In the genomic region with DNA sequence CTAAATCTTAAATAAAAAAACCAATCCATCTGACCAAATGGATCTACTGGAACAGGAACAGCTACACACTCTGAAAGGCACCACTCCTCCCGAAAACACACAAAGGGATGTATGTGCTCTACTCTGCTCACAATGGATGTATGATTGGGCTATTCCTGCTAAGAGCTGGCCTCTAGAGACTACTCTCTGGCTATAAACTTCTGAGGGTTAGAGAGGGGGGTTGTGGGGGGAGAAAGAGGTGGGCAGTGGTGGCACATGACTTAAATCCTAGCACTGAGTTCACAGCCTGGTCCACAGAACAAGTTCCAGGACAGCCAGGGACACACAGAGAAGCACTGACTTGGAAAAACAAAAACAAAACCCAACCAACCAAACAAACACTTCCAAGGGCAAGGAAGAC, we compare ENCODE assay signal across 10 mouse cellular contexts. TPM values are rescaled to one million over a fixed set of nuclear protein-coding genes. Genes with fewer than 3 reads are reported as not detected.
DNase-seq lines count a peak whose midpoint lies in the region; ATAC-seq and TF ChIP-seq lines count a peak whose summit lies in the region.
"Had no signal": no experiment of that assay in that cellular context is flagged by ENCODE, and none has a peak within 500 bp of the region (broad histone marks: within the 10 kb centered on the region; RNA-seq: fewer than 3 reads in every experiment).

No protein-coding gene starts in this region.

- H3K4me2 ChIP-seq in heart, postnatal 0 days (ENCODE audit: low read depth, low read length) = peak overlapping the region; percentile 79
- H3K4me2 ChIP-seq in liver, embryonic 13.5 days = peak overlapping the region; percentile 97

- peaks cover 47% of the 10 kb centered on the region for H3K36me3 ChIP-seq in heart, embryonic 10.5 days
- peaks cover 48% of the 10 kb centered on the region for H3K36me3 ChIP-seq in C2C12 (ENCODE audit: control insufficient read depth, insufficient read depth)
- H3K36me3 ChIP-seq in heart, postnatal 0 days (replicated peaks; ENCODE audit: control insufficient read depth, insufficient read depth, low read length) = peaks cover 40% of the 10 kb centered on the region
- H3K36me3 ChIP-seq in liver, embryonic 13.5 days = peaks cover 19% of the 10 kb centered on the region

- TF ChIP-seq EP300 in heart, postnatal 0 days (IDR thresholded peaks at IDR 0.05; ENCODE audit: low read depth) = no peak

- peaks cover 9% of the 10 kb centered on the region; the same call in 1 of the 2 replicates for H3K4me1 ChIP-seq in heart, embryonic 10.5 days
- peaks cover 11% of the 10 kb centered on the region for H3K4me1 ChIP-seq in heart, postnatal 0 days (ENCODE audit: control insufficient read depth, insufficient read depth)
- H3K4me1 ChIP-seq in liver, embryonic 13.5 days (replicated peaks) = peaks cover 24% of the 10 kb centered on the region

- intact Hi-C loops in heart, postnatal 25 days (cut with DNase I) = loop anchor here (2.0 to 5.0 kb wide), 2 partner anchors 51 to 64 kb away; a partner anchor contains a TSS
- intact Hi-C loops in gastrocnemius, postnatal 14 days (cut with DNase I; ENCODE audit: low total_unique reads) = loop anchor here (10.0 kb wide), 2 partner anchors 54 to 66 kb away; a partner anchor contains a TSS

- peak overlapping the region; percentile 31 for H3ac ChIP-seq in C2C12 (ENCODE audit: control insufficient read depth, insufficient read length, low read depth)

- no peak for ATAC-seq in heart, postnatal 0 days (ENCODE audit: insufficient read depth, low read depth)
- ATAC-seq in liver, embryonic 13.5 days (ENCODE audit: low read depth) = no peak
- ATAC-seq: activated CD4-positive, CD25-positive, alpha-beta regulatory T cell, adult 4 months had no signal

- H3K4me3 ChIP-seq in heart, embryonic 10.5 days = peak overlapping the region; percentile 90
- peak overlapping the region; percentile 90 for H3K4me3 ChIP-seq in C2C12 (ENCODE audit: insufficient read depth, poor library complexity, severe bottlenecking)
- no peak overlapping the region; the same call in 1 of the 2 replicates for H3K4me3 ChIP-seq in heart, postnatal 0 days (ENCODE audit: low read depth, low read length)
- peak overlapping the region; percentile 74 for H3K4me3 ChIP-seq in liver, embryonic 13.5 days (replicated peaks)

- no peak overlapping the region for H3K27ac ChIP-seq in heart, embryonic 10.5 days
- H3K27ac ChIP-seq in heart, postnatal 0 days (ENCODE audit: low read depth) = no peak overlapping the region
- no peak overlapping the region for H3K27ac ChIP-seq in liver, embryonic 13.5 days

- TF ChIP-seq CTCF in C2C12 (IDR thresholded peaks at IDR 0.05; ENCODE audit: control insufficient read depth, insufficient read depth, insufficient read length) = no peak
- no peak for TF ChIP-seq CTCF in heart, postnatal 0 days (IDR thresholded peaks at IDR 0.05; ENCODE audit: low read depth)

- H3K79me3 ChIP-seq in C2C12 (ENCODE audit: low read depth) = peaks cover 26% of the 10 kb centered on the region

- peaks cover 39% of the 10 kb centered on the region for H3K79me2 ChIP-seq in C2C12 (ENCODE audit: control insufficient read depth, insufficient read depth)

- 90% methylated on average over 1 of the region's 1 CpGs for WGBS in heart, embryonic 10.5 days
- WGBS in heart, postnatal 0 days = 92% methylated on average over 1 of the region's 1 CpGs
- 73% methylated on average over 1 of the region's 1 CpGs for WGBS in liver, embryonic 13.5 days (ENCODE audit: insufficient replicate concordance)

- no peaks in the 10 kb centered on the region for H3K27me3 ChIP-seq in heart, embryonic 10.5 days (ENCODE audit: insufficient read depth, poor library complexity, severe bottlenecking)
- H3K27me3 ChIP-seq in C2C12 (ENCODE audit: control insufficient read depth, insufficient read depth, insufficient read length) = no peaks in the 10 kb centered on the region
- no peaks in the 10 kb centered on the region for H3K27me3 ChIP-seq in heart, postnatal 0 days (ENCODE audit: control insufficient read depth, insufficient read depth, low read length)
- no peaks in the 10 kb centered on the region for H3K27me3 ChIP-seq in liver, embryonic 13.5 days

- no peaks in the 10 kb centered on the region for H3K9me3 ChIP-seq in heart, embryonic 10.5 days
- no peaks in the 10 kb centered on the region for H3K9me3 ChIP-seq in heart, postnatal 0 days (replicated peaks; ENCODE audit: control insufficient read depth, low read length)
- no peaks in the 10 kb centered on the region for H3K9me3 ChIP-seq in liver, embryonic 13.5 days (replicated peaks)

- H3K9ac ChIP-seq in heart, postnatal 0 days (replicated peaks; ENCODE audit: low read depth, low read length) = no peak overlapping the region
- H3K9ac ChIP-seq in liver, embryonic 13.5 days = no peak overlapping the region

- peak; percentile 52 for DNase-seq in heart, embryonic 10.5 days (ENCODE audit: low spot score)
- no peak for DNase-seq in heart, postnatal 25 days (ENCODE audit: low spot score)
- no peak for DNase-seq in heart, postnatal 0 days (ENCODE audit: low spot score)
- no peak for DNase-seq in liver, embryonic 13.5 days
- no peak for DNase-seq in adrenal gland, adult 8-10 months
- no peak for DNase-seq in cerebellum, postnatal 25 days
- no peak for DNase-seq in gastrocnemius, postnatal 14 days
- DNase-seq: thymus, postnatal 14 days had no signal

TF ChIP-seq in C2C12, 6 proteins besides CTCF, POLR2A, EP300 and RAD21:
- TF ChIP-seq CEBPB (IDR thresholded peaks at IDR 0.05; ENCODE audit: low read depth) = no peak
- TF ChIP-seq MYOD1 (IDR thresholded peaks at IDR 0.05; ENCODE audit: control insufficient read depth, insufficient read length, low read depth) = no peak
- no peak for TF ChIP-seq MAX (IDR thresholded peaks at IDR 0.05)
- TF ChIP-seq FOSL1 (IDR thresholded peaks at IDR 0.05; ENCODE audit: insufficient read depth, low read length, poor library complexity, severe bottlenecking) = no peak
- TF ChIP-seq MYOG (IDR thresholded peaks at IDR 0.05; ENCODE audit: control insufficient read depth, extremely low read depth, insufficient read length) = no peak
- no peak for TF ChIP-seq USF1 (IDR thresholded peaks at IDR 0.05; ENCODE audit: low read depth)

RNA-seq across cellular contexts. Expression of a gene that starts 2.1 kb away (rescaled TPM):
- 240 and 241 TPM in 2 replicates for polyA plus RNA-seq in heart, embryonic 10.5 days (2016; fragmentation: Nextera tagmentation; extraction: Ambion mirVana)
- total RNA-seq in heart, postnatal 25 days (2021) = 100 to 1,000 TPM; 227 to 243 TPM
- 462 TPM for polyA plus RNA-seq in C2C12 (2012; fragmentation: generic; extraction: Trizol)
- 125 and 153 TPM in 2 replicates for total RNA-seq in heart, postnatal 0 days (2014; rRNA removed; ENCODE audit: low replicate concordance)
- 227 and 232 TPM in 2 replicates for polyA plus RNA-seq in heart, postnatal 0 days (2015; fragmentation: Nextera tagmentation; extraction: Ambion mirVana)
- 125 and 152 TPM in 2 replicates for polyA plus RNA-seq in liver, embryonic 13.5 days (2015; fragmentation: Nextera tagmentation; extraction: Ambion mirVana)
- total RNA-seq in adrenal gland, adult 8-10 months (2022) = 100 to 1,000 TPM; 197 to 449 (median 314) TPM
- total RNA-seq in gastrocnemius, postnatal 14 days (2021) = 100 to 1,000 TPM; 132 to 141 TPM

RNA-seq across cellular contexts. Expression of a gene that starts 56.1 kb away (rescaled TPM):
- polyA plus RNA-seq in heart, embryonic 10.5 days (2016; fragmentation: Nextera tagmentation; extraction: Ambion mirVana) = 58.6 and 60.3 TPM in 2 replicates
- 10 to 100 TPM; 56.6 to 60.1 TPM for total RNA-seq in heart, postnatal 25 days (2021)
- 8.3 TPM for polyA plus RNA-seq in C2C12 (2012; fragmentation: generic; extraction: Trizol)
- total RNA-seq in heart, postnatal 0 days (2014; rRNA removed; ENCODE audit: low replicate concordance) = 68.1 and 76.6 TPM in 2 replicates
- 67.0 and 71.4 TPM in 2 replicates for polyA plus RNA-seq in heart, postnatal 0 days (2015; fragmentation: Nextera tagmentation; extraction: Ambion mirVana)
- polyA plus RNA-seq in liver, embryonic 13.5 days (2015; fragmentation: Nextera tagmentation; extraction: Ambion mirVana) = 21.6 and 25.1 TPM in 2 replicates
- total RNA-seq in adrenal gland, adult 8-10 months (2022) = 10 to 100 TPM; 44.6 to 57.2 (median 50.2) TPM
- total RNA-seq in gastrocnemius, postnatal 14 days (2021) = 10 to 100 TPM; 27.8 to 31.9 TPM
